Mouse (Mus musculus): Measurements from ENCODE around the gene Meis1. TPM values are rescaled to one million over a fixed set of nuclear protein-coding genes. Genes with fewer than 3 reads are reported as not detected.

Gene Meis1
- total and polyA plus RNA-seq, 3 experiments: 0.19 to 3.6 (median 0.81) TPM

- Histone ChIP-seq H3K36me3 (replicated peaks in 1 of 2; ENCODE audit: control insufficient read depth in 1 of 2, insufficient read depth in 1 of 2, low read length in 1 of 2) (no peaks in the 10 kb centered on the region), H3K4me1 (ENCODE audit: control insufficient read depth in 1 of 2, insufficient read depth in 2 of 2) (no peaks in the 10 kb centered on the region), H3K9me3 (replicated peaks; ENCODE audit: low read length) (no peaks in the 10 kb centered on the region), H3K27ac (ENCODE audit: insufficient read depth, low read depth) (no peak overlapping the region), H3K27me3 (replicated peaks) (no peaks in the 10 kb centered on the region), H3K79me2 (replicated peaks; ENCODE audit: control insufficient read depth, extremely low read depth, insufficient read depth, poor library complexity, severe bottlenecking) (no peaks in the 10 kb centered on the region), H3K4me2 (ENCODE audit: insufficient read depth, low read depth, poor library complexity, severe bottlenecking) (no peak overlapping the region), H3K9ac (ENCODE audit: insufficient read depth, low read depth) (no peak overlapping the region), H3K4me3 (replicated peaks in 1 of 3; ENCODE audit: low read depth in 2 of 3, low read length in 2 of 3, poor library complexity in 1 of 3) (no peak overlapping the region)
- no peak for TF ChIP-seq MXI1 (IDR thresholded peaks at IDR 0.05; ENCODE audit: low read depth, low read length)
- no peak for TF ChIP-seq POLR2AphosphoS2 (IDR thresholded peaks at IDR 0.05; ENCODE audit: low read depth, low read length)
- no peak for TF ChIP-seq USF1 (IDR thresholded peaks at IDR 0.05; ENCODE audit: low read depth, low read length)
- no peak for TF ChIP-seq RCOR1 (conservative IDR thresholded peaks at IDR 0.05; ENCODE audit: low read depth, low read length)
- no peak for TF ChIP-seq CHD2 (IDR thresholded peaks at IDR 0.05; ENCODE audit: low read length)
- no peak for TF ChIP-seq JUND (conservative IDR thresholded peaks at IDR 0.05; ENCODE audit: low read depth, low read length)
- TF ChIP-seq SMC3 (IDR thresholded peaks at IDR 0.05; ENCODE audit: low read depth, low read length): no peak
- no peak for TF ChIP-seq JUN (IDR thresholded peaks at IDR 0.05; ENCODE audit: insufficient read depth, low read depth, low read length)
- TF ChIP-seq MAZ (IDR thresholded peaks at IDR 0.05; ENCODE audit: low read depth, low read length): no peak
- no peak for TF ChIP-seq MAX (IDR thresholded peaks at IDR 0.05; ENCODE audit: low read length)
- TF ChIP-seq ZC3H11A (IDR thresholded peaks at IDR 0.05; ENCODE audit: low read depth, low read length): no peak
- no peak for TF ChIP-seq ETS1 (conservative IDR thresholded peaks at IDR 0.05; ENCODE audit: low read depth, low read length)
- no peak for TF ChIP-seq NRF1 (IDR thresholded peaks at IDR 0.05; ENCODE audit: low read depth, low read length)
- TF ChIP-seq MAFK (IDR thresholded peaks at IDR 0.05; ENCODE audit: insufficient replicate concordance, low read length): no peak
- no peak for TF ChIP-seq KAT2A (IDR thresholded peaks at IDR 0.05; ENCODE audit: insufficient replicate concordance, low read length)
- TF ChIP-seq POLR2A (IDR thresholded peaks at IDR 0.05; ENCODE audit: low read depth, low read length): no peak
- TF ChIP-seq PAX5 (IDR thresholded peaks at IDR 0.05; ENCODE audit: low read length): no peak
- no peak for TF ChIP-seq UBTF (IDR thresholded peaks at IDR 0.05; ENCODE audit: low read depth, low read length)
- no peak for TF ChIP-seq ZMIZ1 (IDR thresholded peaks at IDR 0.05; ENCODE audit: low read depth, low read length)
- dilution Hi-C loops (cut with MboI; ENCODE audit: extremely low pct_ligation_motif_present, extremely low pct_unique_long_range_greater_than_20kb, low sequenced_read_pairs): no loop called here
- in situ Hi-C loops (cut with MboI; ENCODE audit: low pct_ligation_motif_present, low pct_unique_long_range_greater_than_20kb, low sequenced_read_pairs): no loop called here
- DNase-seq (ENCODE audit: extremely low read depth): no peak
Measured at GRCm38 (mm10) chr11:18870121-18870931, 148.5 kb downstream of the Meis1 start.

DNA sequence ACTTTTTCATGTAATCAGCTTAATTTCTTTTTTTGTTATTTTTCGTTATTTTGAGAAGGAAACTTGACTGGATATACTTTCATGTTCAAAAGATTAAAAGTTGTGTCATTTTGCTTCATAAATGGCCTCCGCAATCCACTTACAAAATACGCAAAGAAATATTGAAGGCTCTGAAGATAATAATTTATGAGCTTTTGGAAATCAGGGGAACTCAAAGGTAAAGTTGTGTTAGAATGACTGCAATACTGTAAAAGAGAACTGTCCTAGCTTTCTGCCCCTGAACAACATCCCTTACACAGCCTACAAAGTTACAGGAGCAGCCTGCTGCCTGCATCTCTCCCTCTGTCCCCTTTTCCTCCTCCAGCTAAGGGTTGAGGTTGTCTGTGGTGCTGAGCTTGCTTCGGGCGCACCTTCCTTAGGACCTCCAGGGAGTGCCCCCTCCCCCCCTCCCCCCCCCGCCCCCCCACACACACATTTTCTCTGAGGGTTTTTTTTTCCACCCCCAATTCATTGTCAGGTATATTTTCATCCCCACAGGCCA lies 149.3 kb downstream of the Meis1 start:
- H3K4me2 ChIP-seq (ENCODE audit: insufficient read depth, low read depth, poor library complexity, severe bottlenecking): no peak overlapping the region
- dilution Hi-C loops (cut with MboI; ENCODE audit: extremely low pct_ligation_motif_present, extremely low pct_unique_long_range_greater_than_20kb, low sequenced_read_pairs): no loop called here

More for the DNA sequence above, 149.3 kb downstream of the Meis1 start:
- H3K9me3 ChIP-seq (replicated peaks; ENCODE audit: low read length): no peaks in the 10 kb centered on the region
- H3K27me3 ChIP-seq (replicated peaks): no peaks in the 10 kb centered on the region
- DNase-seq (ENCODE audit: extremely low read depth): no peak
- H3K4me1 ChIP-seq (ENCODE audit: control insufficient read depth in 1 of 2, insufficient read depth in 2 of 2): no peaks in the 10 kb centered on the region
- TF ChIP-seq EP300 (IDR thresholded peaks at IDR 0.05; ENCODE audit: low read length) (no peak), HCFC1 (IDR thresholded peaks at IDR 0.05; ENCODE audit: low read depth, low read length) (no peak), ZKSCAN1 (IDR thresholded peaks at IDR 0.05; ENCODE audit: borderline replicate concordance, low read depth, low read length) (no peak), KAT2A (IDR thresholded peaks at IDR 0.05; ENCODE audit: insufficient replicate concordance, low read length) (no peak), POLR2A (IDR thresholded peaks at IDR 0.05; ENCODE audit: low read depth, low read length) (no peak), BHLHE40 (IDR thresholded peaks at IDR 0.05; ENCODE audit: low read depth, low read length) (no peak), CHD1 (IDR thresholded peaks at IDR 0.05; ENCODE audit: low read depth, low read length) (no peak), NELFE (IDR thresholded peaks at IDR 0.05; ENCODE audit: low read depth, low read length) (no peak), IRF4 (IDR thresholded peaks at IDR 0.05; ENCODE audit: low read depth, low read length) (no peak)
- no peak overlapping the region for H3K9ac ChIP-seq (ENCODE audit: insufficient read depth, low read depth)
- H3K36me3 ChIP-seq (replicated peaks in 1 of 2; ENCODE audit: control insufficient read depth in 1 of 2, insufficient read depth in 1 of 2, low read length in 1 of 2): no peaks in the 10 kb centered on the region
- H3K27ac ChIP-seq (ENCODE audit: insufficient read depth, low read depth): no peak overlapping the region
- H3K79me2 ChIP-seq (replicated peaks; ENCODE audit: control insufficient read depth, extremely low read depth, insufficient read depth, poor library complexity, severe bottlenecking): no peaks in the 10 kb centered on the region
- in situ Hi-C loops (cut with MboI; ENCODE audit: low pct_ligation_motif_present, low pct_unique_long_range_greater_than_20kb, low sequenced_read_pairs): no loop called here
- H3K4me3 ChIP-seq (replicated peaks in 1 of 3; ENCODE audit: low read depth in 2 of 3, low read length in 2 of 3, poor library complexity in 1 of 3): no peak overlapping the region
